Mouse (Mus musculus) kidney, adult 8-10 months (tissue): ENCODE data around the gene Hs2st1.

ENCODE experiments used
- DNase-seq, 2 experiments: peaks; one replicate each; pipeline ENCODE4 v3.0.0; 2022

The Hs2st1 gene

GRCm38 (mm10) chr3:144584789-144585553, 15.0 kb upstream of the Hs2st1 start:
- DNase-seq, result no peak

GRCm38 (mm10) chr3:144583789-144584188, 13.8 kb upstream of the Hs2st1 start:
- no peak for DNase-seq

GRCm38 (mm10) chr3:144582306-144582705, 12.3 kb upstream of the Hs2st1 start:
- no peak for DNase-seq

GRCm38 (mm10) chr3:144581842-144582241, 11.9 kb upstream of the Hs2st1 start:
- DNase-seq, result no peak

- peak in 1 of 2 experiments; percentile 10 for DNase-seq
Observed at GRCm38 (mm10) chr3:144580281-144580680, 10.3 kb upstream of the Hs2st1 start.

GRCm38 (mm10) chr3:144579796-144580195, 9.8 kb upstream of the Hs2st1 start:
- no peak for DNase-seq

GRCm38 (mm10) chr3:144578921-144579320, 8.9 kb upstream of the Hs2st1 start:
- no peak for DNase-seq

- no peak for DNase-seq
Observed at GRCm38 (mm10) chr3:144577366-144578340, 7.7 kb upstream of the Hs2st1 start.

GRCm38 (mm10) chr3:144574256-144574655, 4.3 kb upstream of the Hs2st1 start:
- DNase-seq, result no peak

- DNase-seq, result no peak
Observed at GRCm38 (mm10) chr3:144570816-144571487, 971 bp upstream of the Hs2st1 start.

- peak; percentile 28 to 29 for DNase-seq
Observed at GRCm38 (mm10) chr3:144569401-144569971, 495 bp downstream of the Hs2st1 start.

- peak in 1 of 2 experiments; percentile 6 for DNase-seq
Observed at GRCm38 (mm10) chr3:144568861-144569361, 1.1 kb downstream of the Hs2st1 start.

- no peak for DNase-seq
Observed at GRCm38 (mm10) chr3:144565212-144565611, 4.8 kb downstream of the Hs2st1 start.

GRCm38 (mm10) chr3:144563916-144564315, 6.1 kb downstream of the Hs2st1 start:
- no peak for DNase-seq

- no peak for DNase-seq
Observed at GRCm38 (mm10) chr3:144561511-144562250, 8.3 kb downstream of the Hs2st1 start.

GRCm38 (mm10) chr3:144558274-144558673, 11.7 kb downstream of the Hs2st1 start:
- DNase-seq, result peak in 1 of 2 experiments; percentile 14

GRCm38 (mm10) chr3:144556625-144557324, 13.2 kb downstream of the Hs2st1 start:
- peak; percentile 20 to 30 for DNase-seq

- no peak for DNase-seq
Observed at GRCm38 (mm10) chr3:144555144-144555543, 14.8 kb downstream of the Hs2st1 start.

GRCm38 (mm10) chr3:144554503-144554902, 15.5 kb downstream of the Hs2st1 start:
- peak; percentile 17 to 18 for DNase-seq

- DNase-seq, result peak; percentile 17 to 28
Observed at GRCm38 (mm10) chr3:144553942-144554341, 16.0 kb downstream of the Hs2st1 start.

GRCm38 (mm10) chr3:144551416-144551815, 18.6 kb downstream of the Hs2st1 start:
- DNase-seq, result no peak
